Mouse (Mus musculus) heart, embryonic 10.5 days (tissue): ENCODE measurements around the gene Trim69. TPM values are rescaled to one million over a fixed set of nuclear protein-coding genes. Genes with fewer than 3 reads are reported as not detected.
"Not testable (repeated sequence)": the region's sequence is repeated elsewhere in the genome, so short reads cannot be mapped to it uniquely, and the experiment has no call there.

Experiments
- DNase-seq: peaks from one replicate; pipeline ENCODE4 v3.0.0-alpha.2; 2017; ENCODE audit warnings: low spot score
- H3K27ac ChIP-seq: fragments of 300-500 bp; sonication (generic); 2 replicates; pipeline ENCODE4 v1.5.1; 2016; ENCODE audit warnings: mild to moderate bottlenecking
- H3K27me3 ChIP-seq: fragments of 300-500 bp; sonication (generic); 2 replicates; pipeline ENCODE4 v1.6.1; 2016; ENCODE audit warnings: mild to moderate bottlenecking; ENCODE audit not compliant: poor library complexity, insufficient read depth, severe bottlenecking
- H3K36me3 ChIP-seq: fragments of 300-500 bp; sonication (generic); 2 replicates; pipeline ENCODE4 v1.6.1; 2016; ENCODE audit warnings: mild to moderate bottlenecking, moderate library complexity
- H3K4me1 ChIP-seq: fragments of 300-500 bp; sonication (generic); 2 replicates; pipeline ENCODE4 v1.6.1; 2016; ENCODE audit warnings: mild to moderate bottlenecking
- H3K4me3 ChIP-seq: fragments of 300-500 bp; sonication (generic); 2 replicates; pipeline ENCODE4 v1.5.1; 2016; ENCODE audit warnings: mild to moderate bottlenecking, moderate library complexity
- H3K9me3 ChIP-seq: fragments of 300-500 bp; sonication (generic); 2 replicates; pipeline ENCODE4 v1.6.1; 2016; ENCODE audit warnings: mild to moderate bottlenecking, moderate library complexity
- WGBS: fragments of 180-500 bp; shearing (Covaris S2); methylation state at CpG from one replicate; pipeline ENCODE4 v1.1.7; 2016; 5-methylcytosine and 5-hydroxymethylcytosine counted together
- polyA plus RNA-seq: library from polyadenylated mRNA; unstranded; fragments of >200 nt; fragmentation: Nextera tagmentation; extraction: Ambion mirVana; gene quantifications from 2 replicates; pipeline ENCODE4 v1.2.1, GENCODE M21; 2016

The Trim69 gene
- polyA plus RNA-seq, 1 experiment from 2014 or later, result 0.11 TPM

DNA sequence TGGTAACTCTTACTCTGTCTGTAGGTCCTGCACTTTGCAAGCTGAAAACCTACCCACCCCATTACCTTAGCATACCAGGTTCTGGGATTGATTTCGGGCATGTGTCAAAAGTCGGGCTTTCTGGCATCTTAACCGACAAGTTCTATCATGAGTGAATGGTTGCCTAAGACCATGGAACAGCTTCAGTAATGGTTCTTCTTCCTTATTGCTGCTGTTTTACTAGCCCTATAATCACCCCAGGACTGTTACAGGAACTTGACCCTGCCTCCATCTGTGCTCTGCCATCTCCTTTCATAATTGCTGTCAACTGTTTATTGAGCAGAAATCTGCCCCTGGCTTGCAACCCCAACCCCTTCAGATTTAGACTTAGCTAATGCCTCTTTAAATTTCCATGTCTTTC is 26.3 kb downstream of the Trim69 start:
- DNase-seq, result no peak
- 88% methylated on average over 3 of the region's 3 CpGs for WGBS
- Histone ChIP-seq H3K36me3 (no peaks in the 10 kb centered on the region), H3K9me3 (no peaks in the 10 kb centered on the region), H3K4me1 (no peaks in the 10 kb centered on the region), H3K4me3 (no peak overlapping the region), H3K27me3 (no peaks in the 10 kb centered on the region), H3K27ac (no peak overlapping the region)

DNA sequence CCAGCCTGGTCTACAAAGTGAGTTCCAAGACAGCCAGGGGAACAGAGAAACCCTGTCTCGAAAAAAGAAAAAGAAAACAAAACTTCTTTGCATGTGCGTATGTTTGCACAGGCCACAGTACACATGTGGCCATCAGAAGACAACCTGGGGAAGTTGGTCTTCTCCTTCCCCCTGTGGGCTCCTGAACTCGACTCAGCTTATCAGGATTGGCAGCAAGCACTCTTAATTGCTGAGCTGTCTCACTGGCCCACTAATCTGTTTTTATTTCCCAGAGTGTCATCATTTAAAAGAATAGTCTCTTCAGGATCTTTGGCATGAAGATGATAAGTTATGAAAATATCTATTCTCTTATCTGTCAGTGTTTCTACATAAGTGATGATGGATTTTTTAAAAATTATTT is 31.3 kb downstream of the Trim69 start:
- no peak for DNase-seq
- Histone ChIP-seq H3K4me1 (no peaks in the 10 kb centered on the region), H3K4me3 (no peak overlapping the region), H3K9me3 (no peaks in the 10 kb centered on the region), H3K27me3 (no peaks in the 10 kb centered on the region), H3K36me3 (no peaks in the 10 kb centered on the region), H3K27ac (no peak overlapping the region)
- WGBS, result 63% methylated on average over 3 of the region's 3 CpGs

DNA sequence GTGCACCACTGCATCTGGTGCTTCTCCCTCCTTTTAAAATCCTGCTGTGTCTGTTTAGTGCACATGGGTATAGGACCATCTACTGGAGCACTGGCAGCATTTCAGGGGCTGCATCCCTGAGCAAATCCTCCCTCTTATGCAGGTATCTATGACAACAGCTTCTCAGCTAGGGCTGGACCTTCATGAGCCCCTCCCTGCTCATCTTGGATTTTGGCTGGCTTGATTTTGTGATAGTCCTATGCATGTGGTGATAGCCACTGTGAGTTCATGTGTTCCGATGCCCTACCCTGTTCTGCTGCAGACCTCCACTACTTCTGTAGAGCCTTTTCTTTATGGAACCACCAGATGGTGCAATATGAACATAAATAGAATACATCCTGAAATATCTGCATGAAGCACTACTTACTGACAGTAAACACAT is 34.0 kb downstream of the Trim69 start:
- H3K36me3 ChIP-seq, result no peaks in the 10 kb centered on the region
- 62% methylated on average over 1 of the region's 1 CpGs for WGBS
- H3K27ac ChIP-seq, result no peak overlapping the region
- H3K4me1 ChIP-seq, result no peaks in the 10 kb centered on the region
- H3K9me3 ChIP-seq, result no peaks in the 10 kb centered on the region
- H3K4me3 ChIP-seq, result no peak overlapping the region
- no peak for DNase-seq
- no peaks in the 10 kb centered on the region for H3K27me3 ChIP-seq

DNA sequence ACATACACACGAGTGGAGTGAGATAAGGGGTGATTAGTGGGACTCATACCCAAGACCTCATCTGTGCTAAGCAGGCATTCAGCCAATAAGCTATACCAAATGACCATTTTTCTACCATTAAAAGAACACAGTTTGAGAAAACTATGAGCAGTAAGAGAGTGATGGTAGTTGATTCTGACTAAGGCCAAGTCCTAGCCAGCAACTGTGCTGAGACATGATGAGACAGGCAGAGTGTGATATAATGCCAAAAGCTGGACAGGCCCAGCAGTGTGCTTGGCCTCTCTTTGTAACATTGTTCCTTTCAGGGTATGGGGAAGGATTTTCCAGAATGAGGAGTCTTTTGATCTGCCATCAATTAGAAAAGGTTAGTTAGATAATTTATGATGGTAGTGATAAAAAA is 41.0 kb downstream of the Trim69 start:
- Histone ChIP-seq H3K4me1 (peaks cover under 1% of the 10 kb centered on the region; the same call in 1 of the 2 replicates), H3K36me3 (no peaks in the 10 kb centered on the region), H3K27ac (no peak overlapping the region), H3K27me3 (no peaks in the 10 kb centered on the region), H3K4me3 (no peak overlapping the region), H3K9me3 (no peaks in the 10 kb centered on the region)
- 57% methylated on average over 1 of the region's 1 CpGs for WGBS
- no peak for DNase-seq

DNA sequence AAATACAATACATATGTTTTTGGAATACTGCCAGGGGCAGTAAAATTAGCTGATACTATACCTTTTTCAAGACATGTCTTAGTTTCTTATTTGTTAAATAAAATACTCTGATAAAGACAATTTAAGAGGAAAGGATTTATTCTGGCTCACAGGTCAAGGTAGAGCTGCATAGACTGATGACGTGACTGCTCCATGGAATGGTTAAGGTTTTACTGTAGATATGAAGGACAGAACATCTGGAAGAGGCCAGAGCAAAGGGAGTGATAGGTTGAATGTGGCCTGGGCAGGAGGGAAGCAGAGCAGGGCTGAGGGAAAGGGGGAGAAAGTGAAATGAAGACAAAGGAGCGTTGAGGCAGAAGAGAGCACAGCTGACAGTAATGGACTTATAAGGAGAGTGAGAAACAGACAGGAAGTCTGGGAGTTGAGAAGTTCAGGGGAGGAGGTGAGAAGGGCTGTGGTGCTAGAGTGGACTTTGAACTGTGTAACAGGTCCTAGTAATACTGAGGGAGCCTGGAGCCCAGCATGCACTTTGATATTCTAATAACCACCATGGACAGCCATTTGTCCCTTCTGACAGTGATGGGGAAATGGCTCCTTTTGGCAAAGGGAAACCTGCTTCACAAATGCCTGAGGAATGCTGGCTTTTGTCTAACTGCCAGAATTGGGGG is 46.1 kb downstream of the Trim69 start:
- Histone ChIP-seq H3K36me3 (no peaks in the 10 kb centered on the region), H3K9me3 (no peaks in the 10 kb centered on the region), H3K27me3 (no peaks in the 10 kb centered on the region), H3K4me1 (peaks cover 4% of the 10 kb centered on the region; the same call in 1 of the 2 replicates), H3K4me3 (no peak overlapping the region), H3K27ac (no peak overlapping the region)
- WGBS, result 51% methylated on average over 2 of the region's 2 CpGs
- no peak for DNase-seq

DNA sequence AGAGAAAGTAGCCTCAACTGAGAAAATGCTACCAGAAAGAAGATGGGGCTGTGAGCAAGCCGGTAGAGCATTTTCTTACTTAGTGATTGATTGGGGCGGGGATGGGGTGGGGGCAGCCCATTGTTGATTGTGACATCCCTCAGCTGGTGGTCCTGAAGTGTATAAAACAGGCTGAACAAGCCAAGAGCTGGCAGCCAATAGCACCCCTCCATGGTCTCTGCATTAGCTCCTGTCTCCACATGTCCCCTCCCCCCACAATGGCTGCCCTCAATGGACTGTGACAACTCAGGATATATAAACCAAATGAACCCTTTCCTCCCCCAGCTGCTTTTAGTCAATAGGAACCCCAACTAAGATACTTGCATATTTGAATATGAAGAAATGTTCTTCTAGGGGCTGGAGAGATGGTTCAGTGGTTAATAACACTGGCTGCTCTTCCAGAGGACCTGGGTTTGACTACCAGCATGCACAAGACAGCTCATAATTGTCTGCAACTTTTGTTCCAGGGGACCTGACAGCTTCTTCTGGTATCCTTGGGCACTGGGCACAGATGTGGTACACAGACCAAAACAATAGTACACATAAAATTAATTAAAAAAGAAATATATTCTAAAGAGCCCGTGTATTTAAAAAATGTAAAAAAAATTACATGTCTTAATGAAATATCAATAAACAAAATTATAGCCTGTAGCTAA is 50.2 kb downstream of the Trim69 start:
- WGBS, result 73% methylated on average over 3 of the region's 3 CpGs
- Histone ChIP-seq H3K4me1 (peaks cover 4% of the 10 kb centered on the region; the same call in 1 of the 2 replicates), H3K27ac (no peak overlapping the region), H3K9me3 (no peaks in the 10 kb centered on the region), H3K4me3 (no peak overlapping the region), H3K27me3 (no peaks in the 10 kb centered on the region), H3K36me3 (no peaks in the 10 kb centered on the region)
- DNase-seq, result no peak

DNA sequence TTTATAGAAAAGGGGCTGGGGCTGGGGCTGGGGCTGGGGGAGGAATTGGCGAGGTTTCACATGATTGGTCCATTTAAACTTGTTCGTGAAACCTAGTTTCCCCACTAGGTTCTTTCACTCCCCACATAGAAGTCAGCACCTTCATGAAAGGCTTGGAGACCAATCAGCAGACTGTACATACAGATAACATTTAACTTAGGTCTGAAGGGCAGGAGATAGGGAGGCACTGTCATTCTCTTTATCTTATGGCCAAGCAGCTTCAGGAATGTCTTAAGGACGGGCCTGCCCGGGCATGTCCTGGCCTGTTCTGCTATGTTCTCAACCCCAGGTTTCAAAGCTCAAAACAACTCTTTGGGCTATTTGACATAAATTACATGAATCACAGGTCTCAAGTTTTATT is 56.6 kb downstream of the Trim69 start:
- 63% methylated on average over 4 of the region's 4 CpGs for WGBS

DNA sequence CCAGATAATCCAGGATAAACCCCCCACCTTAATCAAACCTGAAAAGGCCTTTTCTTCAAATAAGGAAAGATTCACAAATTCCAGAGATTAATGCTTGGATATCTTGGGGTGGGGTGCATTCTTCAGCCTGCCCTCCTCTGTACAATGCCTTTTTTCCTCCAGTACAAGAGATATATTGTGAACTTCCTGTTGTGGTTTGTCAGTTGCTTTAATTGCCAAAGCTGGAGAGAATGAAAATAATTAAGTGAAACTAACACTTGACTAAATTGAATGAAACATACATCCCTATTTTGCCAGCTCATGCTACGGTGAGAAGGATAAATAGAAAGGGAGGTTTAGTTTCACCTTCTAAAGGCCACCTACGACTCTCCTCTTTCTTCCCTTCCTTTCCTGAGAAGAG is 57.7 kb downstream of the Trim69 start:
- no peak overlapping the region for H3K4me3 ChIP-seq
- WGBS, result 83% methylated on average over 2 of the region's 2 CpGs
- 0 out of 2 replicates have a peak, but pooled peaks cover 4% of the 10 kb centered on the region for H3K4me1 ChIP-seq
- no peaks in the 10 kb centered on the region for H3K27me3 ChIP-seq
- no peak overlapping the region for H3K27ac ChIP-seq
- no peak for DNase-seq
- H3K9me3 ChIP-seq, result no peaks in the 10 kb centered on the region
- H3K36me3 ChIP-seq, result no peaks in the 10 kb centered on the region

More for the DNA sequence above, 56.6 kb downstream of the Trim69 start:
- H3K36me3 ChIP-seq, H3K27ac ChIP-seq, H3K27me3 ChIP-seq, H3K4me3 ChIP-seq, H3K9me3 ChIP-seq, H3K4me1 ChIP-seq, DNase-seq: not testable (repeated sequence)

DNA sequence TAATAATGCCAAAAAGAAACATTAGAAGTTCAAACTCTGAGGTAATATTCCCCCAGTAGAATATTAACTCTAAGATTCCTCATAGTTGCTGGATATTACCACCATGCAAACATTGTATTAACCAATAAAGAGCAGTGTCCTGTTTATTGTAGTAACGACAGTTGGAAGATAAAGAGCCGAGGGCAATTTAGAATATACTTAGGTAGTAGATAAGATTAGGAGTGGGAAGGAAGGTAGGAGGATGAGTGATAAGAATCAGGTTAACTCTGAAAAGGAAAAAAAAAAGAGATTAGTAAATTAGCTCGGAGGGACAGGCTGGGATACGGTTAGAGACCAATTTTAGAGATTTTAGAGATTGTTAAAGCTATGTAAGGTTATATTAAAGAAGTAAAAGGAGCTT is 60.9 kb downstream of the Trim69 start:
- Histone ChIP-seq H3K27ac (no peak overlapping the region), H3K4me1 (0 out of 2 replicates have a peak, but pooled peaks cover 4% of the 10 kb centered on the region), H3K27me3 (no peaks in the 10 kb centered on the region), H3K4me3 (no peak overlapping the region), H3K9me3 (no peaks in the 10 kb centered on the region), H3K36me3 (no peaks in the 10 kb centered on the region)
- DNase-seq, result no peak
- WGBS, result 16% methylated on average over 4 of the region's 4 CpGs

DNA sequence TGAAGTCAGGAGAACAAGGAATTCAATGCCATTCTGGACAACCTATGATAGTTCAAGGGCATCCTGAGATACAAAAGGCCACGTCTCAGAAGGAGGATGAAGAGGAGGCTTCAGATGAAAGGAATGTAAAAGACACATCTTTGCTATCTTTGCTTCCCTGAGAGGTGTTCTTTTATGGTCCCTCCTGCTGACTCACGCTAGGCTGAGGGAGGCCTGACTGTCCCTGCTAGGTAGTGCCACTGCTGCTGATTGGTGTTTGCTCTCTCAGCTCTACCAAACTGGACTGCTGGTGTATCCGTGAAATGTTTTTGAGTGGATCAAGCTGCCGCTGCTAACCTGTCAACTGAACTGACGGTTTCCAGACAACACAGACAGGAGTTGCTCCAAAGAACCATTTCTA is 61.3 kb downstream of the Trim69 start:
- no peak for DNase-seq

DNA sequence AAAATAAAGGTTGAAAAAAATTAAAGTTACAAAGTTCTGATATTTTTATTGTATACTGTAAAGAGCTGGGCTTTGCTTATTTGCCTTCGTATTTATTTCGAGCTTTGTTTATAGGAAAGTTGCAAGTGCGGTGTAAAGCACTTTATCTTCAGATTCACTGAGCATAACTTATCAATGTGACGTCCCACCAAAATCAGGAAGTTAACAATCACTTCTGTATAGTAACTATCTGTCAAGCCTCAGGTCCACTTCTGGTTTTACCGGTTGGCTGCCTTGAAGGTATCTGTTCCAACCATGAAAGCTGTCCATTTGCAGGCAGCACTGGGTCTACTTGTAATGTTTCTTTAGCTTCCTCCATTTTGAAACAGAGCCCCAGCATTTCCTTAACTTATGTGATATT is 61.8 kb downstream of the Trim69 start:
- no peaks in the 10 kb centered on the region for H3K27me3 ChIP-seq
- no peaks in the 10 kb centered on the region for H3K36me3 ChIP-seq
- DNase-seq, result no peak
- H3K27ac ChIP-seq, result no peak overlapping the region
- 0 out of 2 replicates have a peak, but pooled peaks cover 4% of the 10 kb centered on the region for H3K4me1 ChIP-seq
- no peak overlapping the region for H3K4me3 ChIP-seq
- WGBS, result 70% methylated on average over 5 of the region's 5 CpGs
- no peaks in the 10 kb centered on the region for H3K9me3 ChIP-seq

More for the DNA sequence above, 61.3 kb downstream of the Trim69 start:
- Histone ChIP-seq H3K4me1 (0 out of 2 replicates have a peak, but pooled peaks cover 4% of the 10 kb centered on the region), H3K9me3 (no peaks in the 10 kb centered on the region), H3K27ac (no peak overlapping the region), H3K36me3 (no peaks in the 10 kb centered on the region), H3K4me3 (no peak overlapping the region), H3K27me3 (no peaks in the 10 kb centered on the region)
- 25% methylated on average over 5 of the region's 5 CpGs for WGBS

DNA sequence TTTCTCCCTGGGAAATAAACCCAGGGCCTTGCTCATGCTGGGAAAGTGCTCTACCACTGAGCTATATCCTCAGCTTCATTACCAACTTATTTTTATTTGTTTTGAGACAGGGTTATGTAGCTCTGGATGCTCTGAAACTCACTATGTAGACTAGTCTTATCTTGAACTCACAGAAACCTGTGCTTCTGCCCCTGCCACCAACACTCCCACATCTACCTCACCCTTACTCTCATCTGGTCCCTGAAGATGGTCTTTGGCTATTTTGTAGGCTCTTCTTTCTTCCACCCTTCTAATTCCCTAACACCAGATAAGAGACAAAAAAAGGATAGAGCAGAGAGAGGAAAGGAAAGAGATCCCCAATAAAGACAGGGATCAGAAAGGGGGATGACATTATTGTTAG is 63.2 kb downstream of the Trim69 start:
- H3K9me3 ChIP-seq, result no peaks in the 10 kb centered on the region
- H3K27ac ChIP-seq, result no peak overlapping the region
- no peak overlapping the region for H3K4me3 ChIP-seq
- DNase-seq, result no peak
- H3K36me3 ChIP-seq, result no peaks in the 10 kb centered on the region
- 0 out of 2 replicates have a peak, but pooled peaks cover 4% of the 10 kb centered on the region for H3K4me1 ChIP-seq
- no peaks in the 10 kb centered on the region for H3K27me3 ChIP-seq
